9 mouse cellular contexts compared by ENCODE assay signal in genomic region chr1:87846801-87847474, GRCm38 (mm10). TPM values are rescaled to one million over a fixed set of nuclear protein-coding genes. Genes with fewer than 3 reads are reported as not detected.
DNase-seq lines count a peak whose midpoint lies in the region; ATAC-seq and TF ChIP-seq lines count a peak whose summit lies in the region.
"Had no signal": no experiment of that assay in that cellular context is flagged by ENCODE, and none has a peak within 500 bp of the region (broad histone marks: within the 10 kb centered on the region; RNA-seq: fewer than 3 reads in every experiment).

No protein-coding gene starts in this region.

- peaks cover 10% of the 10 kb centered on the region for H3K4me1 ChIP-seq in neural tube, embryonic 15.5 days
- H3K4me1 ChIP-seq in intestine, embryonic 15.5 days (replicated peaks): peaks cover 20% of the 10 kb centered on the region
- peaks cover 23% of the 10 kb centered on the region for H3K4me1 ChIP-seq in liver, embryonic 15.5 days (replicated peaks)
- H3K4me1 ChIP-seq in cerebellum, adult 2 months (ENCODE audit: control insufficient read depth, insufficient read depth, low read length): peaks cover 13% of the 10 kb centered on the region

- no peaks in the 10 kb centered on the region for H3K36me3 ChIP-seq in neural tube, embryonic 15.5 days
- no peaks in the 10 kb centered on the region for H3K36me3 ChIP-seq in intestine, embryonic 15.5 days
- H3K36me3 ChIP-seq in liver, embryonic 15.5 days (replicated peaks): no peaks in the 10 kb centered on the region
- H3K36me3 ChIP-seq in splenic B cell, adult 2 months (ENCODE audit: control insufficient read depth, insufficient read depth, low read length, poor library complexity, severe bottlenecking): no peaks in the 10 kb centered on the region; the same call in 1 of the 2 replicates
- H3K36me3 ChIP-seq: neural tube, embryonic 12.5 days had no signal

- DNase-seq in neural tube, embryonic 10.5 days (ENCODE audit: extremely low spot score, low spot score): peak; percentile 43
- peak; percentile 57 for DNase-seq in embryo, embryonic 9.5 days (ENCODE audit: extremely low spot score)
- DNase-seq in splenic B cell, adult 2 months (ENCODE audit: low read depth, low spot score): peak; percentile 78
- no peak for DNase-seq in cerebellum, adult 2 months
- no peak for DNase-seq in cerebellum, adult 9-11 months

- no peak overlapping the region for H3K4me2 ChIP-seq in neural tube, embryonic 15.5 days
- no peak overlapping the region for H3K4me2 ChIP-seq in intestine, embryonic 15.5 days (replicated peaks)
- no peak overlapping the region for H3K4me2 ChIP-seq in liver, embryonic 15.5 days
- H3K4me2 ChIP-seq: neural tube, embryonic 12.5 days had no signal

- no peak overlapping the region for H3K9ac ChIP-seq in neural tube, embryonic 15.5 days (replicated peaks)
- no peak overlapping the region for H3K9ac ChIP-seq in intestine, embryonic 15.5 days
- H3K9ac ChIP-seq in liver, embryonic 15.5 days: no peak overlapping the region
- H3K9ac ChIP-seq: neural tube, embryonic 12.5 days had no signal

- TF ChIP-seq POLR2A in cerebellum, adult 2 months (IDR thresholded peaks at IDR 0.05; ENCODE audit: borderline replicate concordance, insufficient read depth, low read length): no peak

- H3K4me3 ChIP-seq in neural tube, embryonic 15.5 days (replicated peaks): no peak overlapping the region
- H3K4me3 ChIP-seq in intestine, embryonic 15.5 days (replicated peaks): no peak overlapping the region
- no peak overlapping the region for H3K4me3 ChIP-seq in liver, embryonic 15.5 days (replicated peaks)
- H3K4me3 ChIP-seq in cerebellum, adult 2 months (replicated peaks; ENCODE audit: insufficient read depth, low read depth, low read length): no peak overlapping the region
- H3K4me3 ChIP-seq: neural tube, embryonic 12.5 days had no signal

- no peaks in the 10 kb centered on the region for H3K9me3 ChIP-seq in neural tube, embryonic 15.5 days (replicated peaks)
- no peaks in the 10 kb centered on the region for H3K9me3 ChIP-seq in intestine, embryonic 15.5 days
- H3K9me3 ChIP-seq in liver, embryonic 15.5 days (replicated peaks): no peaks in the 10 kb centered on the region
- H3K9me3 ChIP-seq: neural tube, embryonic 12.5 days had no signal

- ATAC-seq in neural tube, embryonic 15.5 days (ENCODE audit: low FRiP score): no peak
- peak; percentile 46 for ATAC-seq in intestine, embryonic 15.5 days
- peak; percentile 68 for ATAC-seq in liver, embryonic 15.5 days (ENCODE audit: insufficient read depth)

- 38% methylated on average over 2 of the region's 2 CpGs for WGBS in neural tube, embryonic 15.5 days
- 23% methylated on average over 2 of the region's 2 CpGs for WGBS in intestine, embryonic 15.5 days
- 17% methylated on average over 2 of the region's 2 CpGs for whole genome bisulfite sequencing in liver, embryonic 15.5 days (ENCODE audit: insufficient replicate concordance)
- 15% methylated on average over 2 of the region's 2 CpGs for WGBS in cerebellum, adult 2 months

- TF ChIP-seq CTCF in cerebellum, adult 2 months (IDR thresholded peaks at IDR 0.05; ENCODE audit: borderline replicate concordance, insufficient read depth, low read depth, low read length): no peak

- H3K27ac ChIP-seq in neural tube, embryonic 15.5 days (replicated peaks): no peak overlapping the region; the same call in 1 of the 2 replicates
- H3K27ac ChIP-seq in intestine, embryonic 15.5 days: no peak overlapping the region; the same call in 1 of the 2 replicates
- 0 out of 2 replicates have a peak overlapping the region, but pooled peaks have one; percentile 10 for H3K27ac ChIP-seq in liver, embryonic 15.5 days (replicated peaks)
- H3K27ac ChIP-seq in cerebellum, adult 2 months (ENCODE audit: insufficient read depth, low read length): no peak overlapping the region
- H3K27ac ChIP-seq: neural tube, embryonic 12.5 days had no signal

- no peaks in the 10 kb centered on the region for H3K27me3 ChIP-seq in neural tube, embryonic 15.5 days (replicated peaks)
- no peaks in the 10 kb centered on the region for H3K27me3 ChIP-seq in intestine, embryonic 15.5 days (replicated peaks)
- no peaks in the 10 kb centered on the region for H3K27me3 ChIP-seq in liver, embryonic 15.5 days
- no peaks in the 10 kb centered on the region for H3K27me3 ChIP-seq in splenic B cell, adult 2 months (ENCODE audit: control insufficient read depth, insufficient read depth, low read length, poor library complexity, severe bottlenecking)
- H3K27me3 ChIP-seq in cerebellum, adult 2 months (ENCODE audit: control insufficient read depth, insufficient read depth, low read length): no peaks in the 10 kb centered on the region
- H3K27me3 ChIP-seq: neural tube, embryonic 12.5 days had no signal

RNA-seq across cellular contexts. Expression of gene Dgkd, which starts 6.1 kb away (rescaled TPM):
- 40.7 and 45.4 TPM in 2 replicates for polyA plus RNA-seq in neural tube, embryonic 15.5 days (2015; fragmentation: Nextera tagmentation; extraction: Ambion mirVana)
- polyA plus RNA-seq in intestine, embryonic 15.5 days (2015; fragmentation: Nextera tagmentation; extraction: Ambion mirVana): 28.2 and 31.8 TPM in 2 replicates
- polyA plus RNA-seq in liver, embryonic 15.5 days (2015; fragmentation: Nextera tagmentation; extraction: Ambion mirVana): 9.8 and 10.5 TPM in 2 replicates
- polyA plus RNA-seq in cerebellum, adult 2 months (2012; rRNA removed): 109 and 126 TPM in 2 replicates

RNA-seq across cellular contexts. Expression of gene Sag, which starts 43.5 kb away (rescaled TPM):
- 2.1 and 2.7 TPM in 2 replicates for polyA plus RNA-seq in neural tube, embryonic 15.5 days (2015; fragmentation: Nextera tagmentation; extraction: Ambion mirVana)
- polyA plus RNA-seq in intestine, embryonic 15.5 days (2015; fragmentation: Nextera tagmentation; extraction: Ambion mirVana): 0.78 and 0.88 TPM in 2 replicates
- 0.44 and 0.66 TPM in 2 replicates for polyA plus RNA-seq in liver, embryonic 15.5 days (2015; fragmentation: Nextera tagmentation; extraction: Ambion mirVana)
- polyA plus RNA-seq in cerebellum, adult 2 months (2012; rRNA removed): 0.78 and 0.80 TPM in 2 replicates

Comparison
In these comparisons a context has a peak if more than half of its experiments do, and no peak if none do; other contexts are left out.
1. DNase-seq: peak in neural tube, embryonic 10.5 days (single experiment), embryo, embryonic 9.5 days (single experiment) and splenic B cell, adult 2 months (single experiment); none in cerebellum, adult 2 months (0 of 2) and cerebellum, adult 9-11 months (single experiment).